Mouse (Mus musculus) lung, postnatal 0 days (tissue): ENCODE measurements around the gene Tango6.

Experiments used
- CTCF ChIP-seq: IDR thresholded peaks from 2 replicates; pipeline ENCODE4 v1.5.1; 2016; ENCODE audit warnings: antibody characterized with exemption, mild to moderate bottlenecking
- EP300 ChIP-seq: IDR thresholded peaks from 2 replicates; pipeline ENCODE4 v1.6.1; 2016; ENCODE audit warnings: antibody characterized with exemption, mild to moderate bottlenecking, control low read depth

- TF ChIP-seq EP300 (no peak), CTCF (no peak)
Measured at GRCm38 (mm10) chr8:106723921-106724320, 41.1 kb downstream of the Tango6 start.
